14 mouse cellular contexts compared by ENCODE assay signal in genomic region chr17:29706981-29707545, GRCm38 (mm10). TPM values are rescaled to one million over a fixed set of nuclear protein-coding genes. Genes with fewer than 3 reads are reported as not detected.
DNase-seq lines count a peak whose midpoint lies in the region; ATAC-seq and TF ChIP-seq lines count a peak whose summit lies in the region.
"Had no signal": no experiment of that assay in that cellular context is flagged by ENCODE, and none has a peak within 500 bp of the region (broad histone marks: within the 10 kb centered on the region; RNA-seq: fewer than 3 reads in every experiment).

No protein-coding gene starts in this region.

- no peaks in the 10 kb centered on the region for H3K36me3 ChIP-seq in hindbrain, embryonic 11.5 days (ENCODE audit: control insufficient read depth, insufficient read depth, low read length)
- H3K36me3 ChIP-seq in hindbrain, postnatal 0 days (ENCODE audit: insufficient read depth, low read length): peaks cover 7% of the 10 kb centered on the region; the same call in 1 of the 2 replicates
- peaks cover 22% of the 10 kb centered on the region for H3K36me3 ChIP-seq in embryonic facial prominence, embryonic 14.5 days (ENCODE audit: control insufficient read depth, insufficient read depth, low read length)
- peaks cover 17% of the 10 kb centered on the region for H3K36me3 ChIP-seq in hindbrain, embryonic 14.5 days (replicated peaks; ENCODE audit: control insufficient read depth, insufficient read depth)
- H3K36me3 ChIP-seq in midbrain, embryonic 12.5 days: peaks cover 24% of the 10 kb centered on the region

- H3K4me1 ChIP-seq in hindbrain, embryonic 11.5 days (replicated peaks; ENCODE audit: control insufficient read depth, insufficient read depth, low read length): peaks cover 9% of the 10 kb centered on the region
- peaks cover 26% of the 10 kb centered on the region for H3K4me1 ChIP-seq in hindbrain, postnatal 0 days (ENCODE audit: insufficient read depth, low read length)
- H3K4me1 ChIP-seq in embryonic facial prominence, embryonic 14.5 days (ENCODE audit: control insufficient read depth, insufficient read depth, low read length): peaks cover 15% of the 10 kb centered on the region
- peaks cover 33% of the 10 kb centered on the region for H3K4me1 ChIP-seq in hindbrain, embryonic 14.5 days (replicated peaks; ENCODE audit: control insufficient read depth, insufficient read depth, low read length)
- peaks cover 64% of the 10 kb centered on the region for H3K4me1 ChIP-seq in midbrain, embryonic 12.5 days

- no peak overlapping the region for H3K4me3 ChIP-seq in hindbrain, embryonic 11.5 days (ENCODE audit: low read depth, low read length)
- H3K4me3 ChIP-seq in hindbrain, postnatal 0 days (ENCODE audit: low read length): no peak overlapping the region
- no peak overlapping the region for H3K4me3 ChIP-seq in embryonic facial prominence, embryonic 14.5 days (ENCODE audit: low read depth, low read length)
- no peak overlapping the region for H3K4me3 ChIP-seq in hindbrain, embryonic 14.5 days (replicated peaks; ENCODE audit: low read length)
- no peak overlapping the region for H3K4me3 ChIP-seq in midbrain, embryonic 12.5 days
- H3K4me3 ChIP-seq: heart, embryonic 15.5 days had no signal

- WGBS in hindbrain, embryonic 11.5 days: 61% methylated on average over 5 of the region's 5 CpGs
- WGBS in hindbrain, postnatal 0 days: 43% methylated on average over 5 of the region's 5 CpGs
- WGBS in embryonic facial prominence, embryonic 14.5 days: 58% methylated on average over 5 of the region's 5 CpGs
- WGBS in hindbrain, embryonic 14.5 days: 33% methylated on average over 5 of the region's 5 CpGs
- 49% methylated on average over 5 of the region's 5 CpGs for whole genome bisulfite sequencing in midbrain, embryonic 12.5 days

- no peak for ATAC-seq in hindbrain, embryonic 11.5 days (ENCODE audit: low FRiP score)
- no peak for ATAC-seq in hindbrain, postnatal 0 days
- ATAC-seq in embryonic facial prominence, embryonic 14.5 days (ENCODE audit: low read depth): no peak
- ATAC-seq in hindbrain, embryonic 14.5 days (ENCODE audit: low FRiP score): no peak
- ATAC-seq in midbrain, embryonic 12.5 days (ENCODE audit: low FRiP score, low read depth): no peak

- H3K27ac ChIP-seq in hindbrain, embryonic 11.5 days (ENCODE audit: low read depth, low read length): 0 out of 2 replicates have a peak overlapping the region, but pooled peaks have one; percentile 27
- no peak overlapping the region for H3K27ac ChIP-seq in hindbrain, postnatal 0 days
- H3K27ac ChIP-seq in embryonic facial prominence, embryonic 14.5 days (replicated peaks; ENCODE audit: low read depth, low read length): no peak overlapping the region
- no peak overlapping the region for H3K27ac ChIP-seq in hindbrain, embryonic 14.5 days
- peak overlapping the region; percentile 60 for H3K27ac ChIP-seq in midbrain, embryonic 12.5 days (replicated peaks)
- H3K27ac ChIP-seq: heart, embryonic 15.5 days had no signal

- H3K9me3 ChIP-seq in hindbrain, embryonic 11.5 days (ENCODE audit: control insufficient read depth, low read length): no peaks in the 10 kb centered on the region
- no peaks in the 10 kb centered on the region for H3K9me3 ChIP-seq in hindbrain, postnatal 0 days (ENCODE audit: low read length)
- no peaks in the 10 kb centered on the region for H3K9me3 ChIP-seq in embryonic facial prominence, embryonic 14.5 days (ENCODE audit: control insufficient read depth, low read length)
- no peaks in the 10 kb centered on the region for H3K9me3 ChIP-seq in hindbrain, embryonic 14.5 days (ENCODE audit: control insufficient read depth, low read length)
- H3K9me3 ChIP-seq in midbrain, embryonic 12.5 days: no peaks in the 10 kb centered on the region
- H3K9me3 ChIP-seq: heart, embryonic 15.5 days had no signal

- no peak overlapping the region for H3K9ac ChIP-seq in hindbrain, embryonic 11.5 days (ENCODE audit: low read depth, low read length)
- no peak overlapping the region for H3K9ac ChIP-seq in hindbrain, postnatal 0 days (replicated peaks; ENCODE audit: low read length)
- H3K9ac ChIP-seq in embryonic facial prominence, embryonic 14.5 days (ENCODE audit: low read depth, low read length): 0 out of 2 replicates have a peak overlapping the region, but pooled peaks have one; percentile 22
- H3K9ac ChIP-seq in hindbrain, embryonic 14.5 days: 0 out of 2 replicates have a peak overlapping the region, but pooled peaks have one; percentile 4
- 0 out of 2 replicates have a peak overlapping the region, but pooled peaks have one; percentile 15 for H3K9ac ChIP-seq in midbrain, embryonic 12.5 days (replicated peaks)

- no peak for DNase-seq in hindbrain, embryonic 11.5 days (ENCODE audit: low spot score)
- no peak for DNase-seq in hindbrain, postnatal 0 days (ENCODE audit: low spot score)
- DNase-seq in embryonic facial prominence, embryonic 14.5 days (ENCODE audit: low spot score): no peak
- DNase-seq in hindbrain, embryonic 14.5 days (ENCODE audit: low spot score): no peak
- no peak for DNase-seq in right cerebral cortex, postnatal 36 days (ENCODE audit: low spot score in 2 of 2)
- DNase-seq in layer of hippocampus, postnatal 25 days (ENCODE audit: extremely low spot score in 1 of 2, low spot score in 1 of 2): no peak
- no peak for DNase-seq in adrenal gland, adult 2 months
- DNase-seq: cerebellum, adult 11 months; cerebellum, postnatal 25 days; heart, adult 11 months; right cerebral cortex, postnatal 14 days had no signal

- H3K27me3 ChIP-seq in hindbrain, embryonic 11.5 days (ENCODE audit: control insufficient read depth, insufficient read depth, low read length): no peaks in the 10 kb centered on the region
- H3K27me3 ChIP-seq in hindbrain, postnatal 0 days (ENCODE audit: insufficient read depth, low read length): no peaks in the 10 kb centered on the region
- no peaks in the 10 kb centered on the region for H3K27me3 ChIP-seq in embryonic facial prominence, embryonic 14.5 days (replicated peaks; ENCODE audit: control insufficient read depth, insufficient read depth, low read length)
- no peaks in the 10 kb centered on the region for H3K27me3 ChIP-seq in hindbrain, embryonic 14.5 days (ENCODE audit: control insufficient read depth, insufficient read depth, low read length)
- no peaks in the 10 kb centered on the region for H3K27me3 ChIP-seq in midbrain, embryonic 12.5 days
- H3K27me3 ChIP-seq: heart, embryonic 15.5 days had no signal

- TF ChIP-seq CTCF in hindbrain, postnatal 0 days (IDR thresholded peaks at IDR 0.05; ENCODE audit: low read depth): no peak

- no peak overlapping the region for H3K4me2 ChIP-seq in hindbrain, embryonic 11.5 days (replicated peaks; ENCODE audit: low read depth, low read length)
- H3K4me2 ChIP-seq in hindbrain, postnatal 0 days (ENCODE audit: low read depth, low read length): no peak overlapping the region
- H3K4me2 ChIP-seq in embryonic facial prominence, embryonic 14.5 days (ENCODE audit: low read depth, low read length): no peak overlapping the region
- no peak overlapping the region for H3K4me2 ChIP-seq in hindbrain, embryonic 14.5 days (replicated peaks)
- no peak overlapping the region for H3K4me2 ChIP-seq in midbrain, embryonic 12.5 days (replicated peaks)
- H3K4me2 ChIP-seq: heart, embryonic 15.5 days; liver, embryonic 11.5 days had no signal

RNA-seq across cellular contexts. Expression of gene Ccdc167, which starts 9.8 kb away (rescaled TPM):
- polyA plus RNA-seq in hindbrain, embryonic 11.5 days (2014; fragmentation: Nextera tagmentation; extraction: Ambion mirVana): 14.8 and 15.2 TPM in 2 replicates
- total RNA-seq in hindbrain, postnatal 0 days (2014; rRNA removed): 9.7 and 14.4 TPM in 2 replicates
- 9.8 and 11.3 TPM in 2 replicates for polyA plus RNA-seq in hindbrain, postnatal 0 days (2015; fragmentation: Nextera tagmentation; extraction: Ambion mirVana)
- polyA plus RNA-seq in embryonic facial prominence, embryonic 14.5 days (2014; fragmentation: Nextera tagmentation; extraction: Ambion mirVana): 14.9 and 15.2 TPM in 2 replicates
- polyA plus RNA-seq in hindbrain, embryonic 14.5 days (2014; fragmentation: Nextera tagmentation; extraction: Ambion mirVana): 13.5 and 13.6 TPM in 2 replicates
- polyA plus RNA-seq in midbrain, embryonic 12.5 days (2016; fragmentation: Nextera tagmentation; extraction: Ambion mirVana): 15.6 and 15.9 TPM in 2 replicates
- total RNA-seq in layer of hippocampus, postnatal 25 days (2021): 10 to 100 TPM; 19.9 to 23.6 TPM
- 10 to 100 TPM in 1 of 2 experiments, 1 to 10 TPM in 1; 7.5 to 10.4 TPM for total RNA-seq in adrenal gland, adult 2 months (2021)
- polyA plus RNA-seq in adrenal gland, adult 2 months (2012; rRNA removed): 3.5 and 4.4 TPM in 2 replicates

RNA-seq across cellular contexts. Expression of gene Cmtr1, which starts 46.7 kb away (rescaled TPM):
- polyA plus RNA-seq in hindbrain, embryonic 11.5 days (2014; fragmentation: Nextera tagmentation; extraction: Ambion mirVana): 107 and 141 TPM in 2 replicates
- 69.1 and 71.5 TPM in 2 replicates for total RNA-seq in hindbrain, postnatal 0 days (2014; rRNA removed)
- polyA plus RNA-seq in hindbrain, postnatal 0 days (2015; fragmentation: Nextera tagmentation; extraction: Ambion mirVana): 106 and 116 TPM in 2 replicates
- polyA plus RNA-seq in embryonic facial prominence, embryonic 14.5 days (2014; fragmentation: Nextera tagmentation; extraction: Ambion mirVana): 88.9 and 115 TPM in 2 replicates
- 103 and 109 TPM in 2 replicates for polyA plus RNA-seq in hindbrain, embryonic 14.5 days (2014; fragmentation: Nextera tagmentation; extraction: Ambion mirVana)
- polyA plus RNA-seq in midbrain, embryonic 12.5 days (2016; fragmentation: Nextera tagmentation; extraction: Ambion mirVana): 162 TPM in 2 replicates
- 100 to 1,000 TPM; 101 to 109 TPM for total RNA-seq in layer of hippocampus, postnatal 25 days (2021)
- 10 to 100 TPM; 82.5 to 89.1 TPM for total RNA-seq in adrenal gland, adult 2 months (2021)
- polyA plus RNA-seq in adrenal gland, adult 2 months (2012; rRNA removed): 18.5 and 24.8 TPM in 2 replicates

Comparison
In these comparisons a context has a peak if more than half of its experiments do, and no peak if none do; other contexts are left out.
1. H3K27ac ChIP-seq: peak in hindbrain, embryonic 11.5 days (single experiment) and midbrain, embryonic 12.5 days (single experiment); none in hindbrain, postnatal 0 days (single experiment), embryonic facial prominence, embryonic 14.5 days (single experiment) and hindbrain, embryonic 14.5 days (single experiment).
2. H3K9ac ChIP-seq: peak in embryonic facial prominence, embryonic 14.5 days (single experiment), hindbrain, embryonic 14.5 days (single experiment) and midbrain, embryonic 12.5 days (single experiment); none in hindbrain, embryonic 11.5 days (single experiment) and hindbrain, postnatal 0 days (single experiment).